Mouse (Mus musculus) lung, postnatal 0 days (tissue): ENCODE results near the gene Cyp2d10.

Experiments used
- CTCF ChIP-seq: IDR thresholded peaks from 2 replicates; pipeline ENCODE4 v1.5.1; 2016; ENCODE audit warnings: antibody characterized with exemption, mild to moderate bottlenecking
- EP300 ChIP-seq: IDR thresholded peaks from 2 replicates; pipeline ENCODE4 v1.6.1; 2016; ENCODE audit warnings: antibody characterized with exemption, mild to moderate bottlenecking, control low read depth

- no peak for TF ChIP-seq CTCF
- no peak for TF ChIP-seq EP300
Measured at GRCm38 (mm10) chr15:82402741-82403140, 4.3 kb downstream of the Cyp2d10 start.
